Mouse (Mus musculus): ENCODE results near the gene Snx18. TPM values are rescaled to one million over a fixed set of nuclear protein-coding genes. Genes with fewer than 3 reads are reported as not detected.
A peak's percentile ranks its signal among the peaks of the same experiment; 100 is the strongest.

Gene Snx18
- polyA plus RNA-seq, 1 experiment from 2014 or later, result 31.5 TPM

DNA sequence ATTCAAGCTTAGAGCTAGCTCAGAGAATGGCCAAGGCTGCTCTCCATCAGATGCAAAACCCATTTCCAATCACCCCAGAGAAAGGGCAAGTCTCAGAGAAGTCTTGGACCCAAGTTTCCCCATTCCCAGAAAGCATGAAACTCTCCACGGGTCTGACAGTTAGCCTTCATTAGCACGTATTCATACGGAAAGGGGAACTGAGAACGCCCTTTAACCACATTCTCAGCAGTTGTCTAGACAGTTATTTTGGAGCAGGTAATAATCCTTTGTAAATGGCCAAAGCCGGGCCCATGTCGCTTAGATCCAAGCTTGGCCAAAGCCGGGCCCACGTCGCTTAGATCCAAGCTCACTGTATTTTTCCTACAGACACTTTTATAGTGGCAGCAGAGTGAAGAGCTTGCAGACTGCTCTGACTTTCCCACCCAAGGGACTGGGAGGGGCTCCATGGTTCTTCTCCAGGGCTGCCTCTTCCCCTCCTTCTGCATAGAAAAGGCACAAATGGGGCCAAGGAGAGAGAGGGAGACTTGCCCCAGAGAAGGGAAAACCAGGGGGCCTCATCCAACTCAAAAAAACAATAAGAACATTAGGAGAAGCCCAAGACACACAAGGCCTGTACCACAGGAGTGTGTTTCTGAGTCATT is 46.2 kb downstream of the Snx18 start:
- ATAC-seq (ENCODE audit: low read depth) (no peak), DNase-seq (ENCODE audit: low spot score) (no peak)
- Histone ChIP-seq H3K27ac (replicated peaks; ENCODE audit: low read depth, low read length) (no peak overlapping the region), H3K36me3 (ENCODE audit: control insufficient read depth, insufficient read depth, low read length) (no peaks in the 10 kb centered on the region), H3K9me3 (ENCODE audit: control insufficient read depth, low read length) (no peaks in the 10 kb centered on the region), H3K4me1 (ENCODE audit: control insufficient read depth, insufficient read depth, low read length) (no peaks in the 10 kb centered on the region), H3K27me3 (replicated peaks; ENCODE audit: control insufficient read depth, insufficient read depth, low read length) (no peaks in the 10 kb centered on the region), H3K9ac (ENCODE audit: low read depth, low read length) (no peak overlapping the region), H3K4me2 (ENCODE audit: low read depth, low read length) (no peak overlapping the region), H3K4me3 (ENCODE audit: low read depth, low read length) (no peak overlapping the region)
- WGBS, result 84% methylated on average over 9 of the region's 9 CpGs

DNA sequence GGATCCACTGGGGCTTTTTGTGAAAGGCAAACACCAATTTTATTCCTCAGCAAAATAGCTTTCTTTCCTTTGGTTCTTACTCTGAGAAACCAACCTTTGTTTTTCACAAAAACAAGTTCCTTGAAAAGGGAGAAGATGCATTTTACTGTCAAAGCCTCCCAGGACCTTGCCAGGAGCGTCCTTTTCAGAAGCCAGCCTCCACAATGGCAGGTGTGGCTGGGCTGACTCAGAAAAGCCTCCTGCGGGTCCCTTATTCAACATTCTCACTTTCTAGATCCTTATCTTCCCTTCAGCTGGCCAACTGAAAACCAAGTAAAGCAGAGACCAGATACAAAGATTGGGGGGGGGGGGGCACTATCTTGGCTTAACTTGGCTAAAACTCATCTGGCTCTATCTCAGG is 48.8 kb downstream of the Snx18 start:
- H3K4me1 ChIP-seq (ENCODE audit: control insufficient read depth, insufficient read depth, low read length), result no peaks in the 10 kb centered on the region
- ATAC-seq (ENCODE audit: low read depth), result no peak
- no peak overlapping the region for H3K4me2 ChIP-seq (ENCODE audit: low read depth, low read length)
- H3K36me3 ChIP-seq (ENCODE audit: control insufficient read depth, insufficient read depth, low read length), result no peaks in the 10 kb centered on the region
- no peaks in the 10 kb centered on the region for H3K9me3 ChIP-seq (ENCODE audit: control insufficient read depth, low read length)
- no peak overlapping the region for H3K4me3 ChIP-seq (ENCODE audit: low read depth, low read length)
- no peak overlapping the region for H3K9ac ChIP-seq (ENCODE audit: low read depth, low read length)
- 28% methylated on average over 2 of the region's 2 CpGs for WGBS
- H3K27me3 ChIP-seq (replicated peaks; ENCODE audit: control insufficient read depth, insufficient read depth, low read length), result no peaks in the 10 kb centered on the region
- H3K27ac ChIP-seq (replicated peaks; ENCODE audit: low read depth, low read length), result no peak overlapping the region
- DNase-seq (ENCODE audit: low spot score), result no peak

- no peaks in the 10 kb centered on the region for H3K27me3 ChIP-seq (replicated peaks; ENCODE audit: control insufficient read depth, insufficient read depth, low read length)
- H3K4me1 ChIP-seq (ENCODE audit: control insufficient read depth, insufficient read depth, low read length), result no peaks in the 10 kb centered on the region
- H3K9ac ChIP-seq (ENCODE audit: low read depth, low read length), result no peak overlapping the region
- H3K27ac ChIP-seq (replicated peaks; ENCODE audit: low read depth, low read length), result no peak overlapping the region
- 82% methylated on average over 5 of the region's 5 CpGs for WGBS
- H3K4me2 ChIP-seq (ENCODE audit: low read depth, low read length), result no peak overlapping the region
- DNase-seq (ENCODE audit: low spot score) (no peak), ATAC-seq (ENCODE audit: low read depth) (no peak)
- no peaks in the 10 kb centered on the region for H3K36me3 ChIP-seq (ENCODE audit: control insufficient read depth, insufficient read depth, low read length)
- H3K4me3 ChIP-seq (ENCODE audit: low read depth, low read length), result no peak overlapping the region
- no peaks in the 10 kb centered on the region for H3K9me3 ChIP-seq (ENCODE audit: control insufficient read depth, low read length)
These were observed 51.4 kb downstream of the Snx18 start for GRCm38 (mm10) chr13:113566951-113567350.

DNA sequence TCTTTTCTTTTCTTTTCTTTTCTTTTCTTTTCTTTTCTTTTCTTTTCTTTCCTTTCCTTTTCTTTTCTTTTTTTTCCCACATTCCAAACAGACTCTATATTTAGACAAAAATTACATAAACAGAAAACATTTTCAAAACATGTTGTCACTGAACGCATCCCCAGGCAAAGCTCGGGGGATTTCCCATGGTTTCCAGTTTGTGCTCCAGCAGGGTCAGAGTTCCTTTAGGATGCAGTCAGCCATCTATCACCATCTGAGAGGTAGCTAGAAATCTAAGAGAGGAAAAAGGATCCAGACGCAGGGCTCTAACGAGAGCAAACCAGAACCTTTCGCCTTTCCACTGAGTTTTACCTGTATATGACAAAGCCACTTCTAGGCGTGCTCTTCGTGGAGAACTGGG is 52.0 kb downstream of the Snx18 start:
- Histone ChIP-seq H3K4me1 (ENCODE audit: control insufficient read depth, insufficient read depth, low read length) (no peaks in the 10 kb centered on the region), H3K27ac (replicated peaks; ENCODE audit: low read depth, low read length) (no peak overlapping the region), H3K4me2 (ENCODE audit: low read depth, low read length) (no peak overlapping the region), H3K9me3 (ENCODE audit: control insufficient read depth, low read length) (no peaks in the 10 kb centered on the region), H3K4me3 (ENCODE audit: low read depth, low read length) (no peak overlapping the region), H3K27me3 (replicated peaks; ENCODE audit: control insufficient read depth, insufficient read depth, low read length) (no peaks in the 10 kb centered on the region), H3K9ac (ENCODE audit: low read depth, low read length) (no peak overlapping the region), H3K36me3 (ENCODE audit: control insufficient read depth, insufficient read depth, low read length) (no peaks in the 10 kb centered on the region)
- ATAC-seq (ENCODE audit: low read depth) (no peak), DNase-seq (ENCODE audit: low spot score) (no peak)
- 89% methylated on average over 7 of the region's 7 CpGs for WGBS

- WGBS, result 77% methylated on average over 9 of the region's 9 CpGs
- Histone ChIP-seq H3K27ac (replicated peaks; ENCODE audit: low read depth, low read length) (no peak overlapping the region), H3K4me3 (ENCODE audit: low read depth, low read length) (no peak overlapping the region), H3K27me3 (replicated peaks; ENCODE audit: control insufficient read depth, insufficient read depth, low read length) (no peaks in the 10 kb centered on the region), H3K4me1 (ENCODE audit: control insufficient read depth, insufficient read depth, low read length) (0 out of 2 replicates have a peak, but pooled peaks cover 6% of the 10 kb centered on the region), H3K9ac (ENCODE audit: low read depth, low read length) (no peak overlapping the region), H3K9me3 (ENCODE audit: control insufficient read depth, low read length) (no peaks in the 10 kb centered on the region), H3K4me2 (ENCODE audit: low read depth, low read length) (no peak overlapping the region), H3K36me3 (ENCODE audit: control insufficient read depth, insufficient read depth, low read length) (no peaks in the 10 kb centered on the region)
- ATAC-seq (ENCODE audit: low read depth) (no peak), DNase-seq (ENCODE audit: low spot score) (no peak)
These were observed 58.7 kb downstream of the Snx18 start for GRCm38 (mm10) chr13:113559646-113560045.

GRCm38 (mm10) chr13:113556538-113556937 is 61.8 kb downstream of the Snx18 start:
- Histone ChIP-seq H3K9ac (ENCODE audit: low read depth, low read length) (no peak overlapping the region), H3K9me3 (ENCODE audit: control insufficient read depth, low read length) (no peaks in the 10 kb centered on the region; the same call in 1 of the 2 replicates), H3K4me2 (ENCODE audit: low read depth, low read length) (no peak overlapping the region), H3K27me3 (replicated peaks; ENCODE audit: control insufficient read depth, insufficient read depth, low read length) (no peaks in the 10 kb centered on the region), H3K36me3 (ENCODE audit: control insufficient read depth, insufficient read depth, low read length) (no peaks in the 10 kb centered on the region), H3K27ac (replicated peaks; ENCODE audit: low read depth, low read length) (no peak overlapping the region), H3K4me3 (ENCODE audit: low read depth, low read length) (no peak overlapping the region), H3K4me1 (ENCODE audit: control insufficient read depth, insufficient read depth, low read length) (0 out of 2 replicates have a peak, but pooled peaks cover 6% of the 10 kb centered on the region)
- no peak for DNase-seq (ENCODE audit: low spot score)
- ATAC-seq (ENCODE audit: low read depth), result no peak

- no peak overlapping the region for H3K27ac ChIP-seq (replicated peaks; ENCODE audit: low read depth, low read length)
- ATAC-seq (ENCODE audit: low read depth), result no peak
These were observed 63.1 kb downstream of the Snx18 start for GRCm38 (mm10) chr13:113555226-113555625.

GRCm38 (mm10) chr13:113553603-113554230 is 64.6 kb downstream of the Snx18 start:
- Histone ChIP-seq H3K27me3 (replicated peaks; ENCODE audit: control insufficient read depth, insufficient read depth, low read length) (no peaks in the 10 kb centered on the region), H3K36me3 (ENCODE audit: control insufficient read depth, insufficient read depth, low read length) (no peaks in the 10 kb centered on the region), H3K27ac (replicated peaks; ENCODE audit: low read depth, low read length) (no peak overlapping the region), H3K9ac (ENCODE audit: low read depth, low read length) (no peak overlapping the region), H3K4me2 (ENCODE audit: low read depth, low read length) (no peak overlapping the region), H3K4me3 (ENCODE audit: low read depth, low read length) (no peak overlapping the region), H3K4me1 (ENCODE audit: control insufficient read depth, insufficient read depth, low read length) (peaks cover 6% of the 10 kb centered on the region; the same call in 1 of the 2 replicates), H3K9me3 (ENCODE audit: control insufficient read depth, low read length) (no peaks in the 10 kb centered on the region; the same call in 1 of the 2 replicates)
- WGBS, result 72% methylated on average over 5 of the region's 5 CpGs
- no peak for DNase-seq (ENCODE audit: low spot score)
- ATAC-seq (ENCODE audit: low read depth), result no peak

More at GRCm38 (mm10) chr13:113555226-113555625, 63.1 kb downstream of the Snx18 start:
- peak; percentile 20 for DNase-seq (ENCODE audit: low spot score)
- 74% methylated on average over 2 of the region's 2 CpGs for WGBS
- H3K9ac ChIP-seq (ENCODE audit: low read depth, low read length), result no peak overlapping the region
- no peaks in the 10 kb centered on the region for H3K36me3 ChIP-seq (ENCODE audit: control insufficient read depth, insufficient read depth, low read length)
- H3K4me3 ChIP-seq (ENCODE audit: low read depth, low read length), result no peak overlapping the region
- no peak overlapping the region for H3K4me2 ChIP-seq (ENCODE audit: low read depth, low read length)
- H3K27me3 ChIP-seq (replicated peaks; ENCODE audit: control insufficient read depth, insufficient read depth, low read length), result no peaks in the 10 kb centered on the region
- H3K4me1 ChIP-seq (ENCODE audit: control insufficient read depth, insufficient read depth, low read length), result peaks cover 6% of the 10 kb centered on the region; the same call in 1 of the 2 replicates
- no peaks in the 10 kb centered on the region; the same call in 1 of the 2 replicates for H3K9me3 ChIP-seq (ENCODE audit: control insufficient read depth, low read length)

GRCm38 (mm10) chr13:113552341-113552740 is 66.0 kb downstream of the Snx18 start:
- Histone ChIP-seq H3K27me3 (replicated peaks; ENCODE audit: control insufficient read depth, insufficient read depth, low read length) (no peaks in the 10 kb centered on the region), H3K9me3 (ENCODE audit: control insufficient read depth, low read length) (no peaks in the 10 kb centered on the region; the same call in 1 of the 2 replicates), H3K36me3 (ENCODE audit: control insufficient read depth, insufficient read depth, low read length) (no peaks in the 10 kb centered on the region), H3K9ac (ENCODE audit: low read depth, low read length) (no peak overlapping the region), H3K4me1 (ENCODE audit: control insufficient read depth, insufficient read depth, low read length) (peaks cover 6% of the 10 kb centered on the region; the same call in 1 of the 2 replicates), H3K4me2 (ENCODE audit: low read depth, low read length) (no peak overlapping the region), H3K4me3 (ENCODE audit: low read depth, low read length) (no peak overlapping the region), H3K27ac (replicated peaks; ENCODE audit: low read depth, low read length) (no peak overlapping the region)
- no peak for DNase-seq (ENCODE audit: low spot score)
- no peak for ATAC-seq (ENCODE audit: low read depth)
- WGBS, result 64% methylated on average over 1 of the region's 1 CpGs

Data from embryonic facial prominence, embryonic 14.5 days (tissue).